Mouse (Mus musculus) CH12.LX (cell line): Measurements from ENCODE around the gene LTO1. TPM values are rescaled to one million over a fixed set of nuclear protein-coding genes. Genes with fewer than 3 reads are reported as not detected.

Experiments used
- DNase-seq: peaks from one replicate; pipeline ENCODE4 v3.0.0-alpha.2; 2013; ENCODE audit errors: extremely low read depth
- H3K27ac ChIP-seq: 2 replicates; pipeline ENCODE4 v1.5.1; 2012; ENCODE audit warnings: low read depth, mild to moderate bottlenecking, control low read depth, moderate library complexity; ENCODE audit not compliant: insufficient read depth
- H3K27me3 ChIP-seq: replicated peaks from 2 replicates; pipeline ENCODE3; 2012; ENCODE audit warnings: inconsistent platforms
- H3K36me3 ChIP-seq, 2 experiments: replicated peaks in 1 of 2; 2 replicates each; pipeline versions ENCODE3 to v1.6.1; 2012; ENCODE audit warnings: inconsistent platforms in 1 of 2, low read length in 1 of 2, mild to moderate bottlenecking in 1 of 2, mixed read lengths in 1 of 2, moderate library complexity in 1 of 2; ENCODE audit not compliant: control insufficient read depth in 1 of 2, insufficient read depth in 1 of 2
- H3K4me1 ChIP-seq, 2 experiments: 2 replicates each; pipeline ENCODE4 v1.6.1; 2012; ENCODE audit warnings: inconsistent platforms in 1 of 2, moderate library complexity in 1 of 2; ENCODE audit not compliant: insufficient read depth in 2 of 2, control insufficient read depth in 1 of 2
- H3K4me2 ChIP-seq: 2 replicates; pipeline ENCODE4 v1.6.1; 2012; ENCODE audit warnings: low read depth, mild to moderate bottlenecking, control low read depth; ENCODE audit not compliant: poor library complexity, insufficient read depth, severe bottlenecking
- H3K4me3 ChIP-seq, 3 experiments: fragments of 150-350 bp in 1 of 3; sonication (generic) in 1 of 3; replicated peaks in 1 of 3; 2 replicates each; pipeline versions ENCODE3 to v1.5.1; 2011 to 2012; ENCODE audit warnings: low read depth in 2 of 3, low read length in 2 of 3, mild to moderate bottlenecking in 2 of 3, moderate library complexity in 2 of 3, control low read depth in 1 of 3, improper control_type of control experiment in 1 of 3, inconsistent platforms in 1 of 3, mixed read lengths in 1 of 3; ENCODE audit not compliant: poor library complexity in 1 of 3
- H3K79me2 ChIP-seq: replicated peaks from 2 replicates; pipeline ENCODE4 v1.6.1; 2012; ENCODE audit warnings: mild to moderate bottlenecking, moderate library complexity; ENCODE audit not compliant: control insufficient read depth, poor library complexity, insufficient read depth, severe bottlenecking; ENCODE audit errors: extremely low read depth
- H3K9ac ChIP-seq: 2 replicates; pipeline ENCODE4 v1.6.1; 2012; ENCODE audit warnings: low read depth, mild to moderate bottlenecking, control low read depth, moderate library complexity; ENCODE audit not compliant: insufficient read depth
- H3K9me3 ChIP-seq: replicated peaks from 2 replicates; pipeline ENCODE3; 2012; ENCODE audit warnings: low read length, inconsistent platforms, mixed read lengths
- BHLHE40 ChIP-seq: IDR thresholded peaks from 2 replicates; pipeline ENCODE4 v1.6.1; 2011; ENCODE audit warnings: mild to moderate bottlenecking, low read depth, low read length, improper control_type of control experiment
- CHD1 ChIP-seq: IDR thresholded peaks from 2 replicates; pipeline ENCODE4 v1.6.1; 2012; ENCODE audit warnings: low read depth, low read length, improper control_type of control experiment, inconsistent platforms
- CTCF ChIP-seq, 2 experiments: IDR thresholded peaks in 1 of 2; conservative IDR thresholded peaks in 1 of 2; 2 replicates each; pipeline ENCODE4 v1.5.1; 2011 to 2012; ENCODE audit warnings: low read depth in 2 of 2, low read length in 2 of 2, improper control_type of control experiment in 1 of 2, inconsistent platforms in 1 of 2, mild to moderate bottlenecking in 1 of 2, moderate library complexity in 1 of 2
- EP300 ChIP-seq: IDR thresholded peaks from 2 replicates; pipeline ENCODE4 v1.6.1; 2011; ENCODE audit warnings: low read length, improper control_type of control experiment
- GABPA ChIP-seq: IDR thresholded peaks from 2 replicates; pipeline ENCODE4 v1.6.1; 2012; ENCODE audit warnings: low read depth, low read length, improper control_type of control experiment, inconsistent platforms; ENCODE audit not compliant: insufficient replicate concordance
- HCFC1 ChIP-seq: IDR thresholded peaks from 2 replicates; pipeline ENCODE4 v1.6.1; 2012; ENCODE audit warnings: low read depth, mild to moderate bottlenecking, inconsistent platforms, low read length, improper control_type of control experiment
- IRF4 ChIP-seq: IDR thresholded peaks from 2 replicates; pipeline ENCODE4 v1.6.1; 2014; ENCODE audit warnings: low read depth, mild to moderate bottlenecking, inconsistent platforms, low read length, improper control_type of control experiment
- JUND ChIP-seq: conservative IDR thresholded peaks from 2 replicates; pipeline ENCODE4 v1.6.1; 2011; ENCODE audit warnings: low read depth, low read length, improper control_type of control experiment
- MYC ChIP-seq: IDR thresholded peaks from 2 replicates; pipeline ENCODE4 v1.6.1; 2011; ENCODE audit warnings: low read depth, mild to moderate bottlenecking, improper control_type of control experiment, low read length
- NRF1 ChIP-seq: IDR thresholded peaks from 2 replicates; pipeline ENCODE4 v1.6.1; 2014; ENCODE audit warnings: low read depth, mild to moderate bottlenecking, inconsistent platforms, low read length, improper control_type of control experiment, moderate library complexity
- PAX5 ChIP-seq: IDR thresholded peaks from 2 replicates; pipeline ENCODE4 v1.6.1; 2012; ENCODE audit warnings: low read length, inconsistent platforms, mixed read lengths
- POLR2A ChIP-seq: IDR thresholded peaks from 2 replicates; pipeline ENCODE4 v1.6.1; 2011; ENCODE audit warnings: low read depth, mild to moderate bottlenecking, improper control_type of control experiment, low read length
- RAD21 ChIP-seq: IDR thresholded peaks from 2 replicates; pipeline ENCODE4 v1.6.1; 2011; ENCODE audit warnings: low read depth, mild to moderate bottlenecking, low read length, improper control_type of control experiment, moderate library complexity
- SIN3A ChIP-seq: IDR thresholded peaks from 2 replicates; pipeline ENCODE4 v1.6.1; 2012; ENCODE audit warnings: low read length, improper control_type of control experiment, inconsistent platforms
- SMC3 ChIP-seq: IDR thresholded peaks from 2 replicates; pipeline ENCODE4 v1.6.1; 2011; ENCODE audit warnings: low read depth, low read length, improper control_type of control experiment
- TBP ChIP-seq: conservative IDR thresholded peaks from 2 replicates; pipeline ENCODE4 v1.6.1; 2011; ENCODE audit warnings: low read depth, low read length, improper control_type of control experiment
- UBTF ChIP-seq: IDR thresholded peaks from 2 replicates; pipeline ENCODE4 v1.6.1; 2012; ENCODE audit warnings: low read depth, mild to moderate bottlenecking, inconsistent platforms, low read length, improper control_type of control experiment, moderate library complexity
- USF1 ChIP-seq: IDR thresholded peaks from 2 replicates; pipeline ENCODE4 v1.6.1; 2014; ENCODE audit warnings: low read depth, mild to moderate bottlenecking, inconsistent platforms, low read length, improper control_type of control experiment
- USF2 ChIP-seq: conservative IDR thresholded peaks from 2 replicates; pipeline ENCODE4 v1.6.1; 2011; ENCODE audit warnings: low read depth, low read length, improper control_type of control experiment
- ZKSCAN1 ChIP-seq: IDR thresholded peaks from 2 replicates; pipeline ENCODE4 v1.6.1; 2012; ENCODE audit warnings: low read depth, inconsistent platforms, low read length, improper control_type of control experiment, borderline replicate concordance
- dilution Hi-C: fragments of 300-500 bp; cut with MboI; formaldehyde crosslinking; loops from 2 replicates; pipeline ENCODE4 v1.14.3; 2020; ENCODE audit warnings: low sequenced_read_pairs; ENCODE audit not compliant: extremely low pct_unique_long_range_greater_than_20kb, extremely low pct_ligation_motif_present
- in situ Hi-C: fragments of 300-500 bp; cut with MboI; formaldehyde crosslinking; loops from 3 replicates; pipeline ENCODE4 v1.14.3; 2019; ENCODE audit warnings: low sequenced_read_pairs, low pct_ligation_motif_present, low pct_unique_long_range_greater_than_20kb, mixed read lengths
- polyA plus RNA-seq: library from polyadenylated mRNA; unstranded; fragments of >175 nt; gene quantifications from 2 replicates; pipeline ENCODE4 v1.2.1, GENCODE M21; 2012; ENCODE audit warnings: low read depth; ENCODE audit not compliant: insufficient read length
- total RNA-seq, 2 experiments: library from RNA; depleted of rRNA; stranded (reverse); fragments of 300-350 nt in 1 of 2; fragments of >200 nt in 1 of 2; gene quantifications; 2 replicates each; pipeline ENCODE4 v1.2.3; 2012 to 2014

LTO1 gene
- total and polyA plus RNA-seq, 3 experiments, result 4.0 to 10.7 (median 8.5) TPM

DNA sequence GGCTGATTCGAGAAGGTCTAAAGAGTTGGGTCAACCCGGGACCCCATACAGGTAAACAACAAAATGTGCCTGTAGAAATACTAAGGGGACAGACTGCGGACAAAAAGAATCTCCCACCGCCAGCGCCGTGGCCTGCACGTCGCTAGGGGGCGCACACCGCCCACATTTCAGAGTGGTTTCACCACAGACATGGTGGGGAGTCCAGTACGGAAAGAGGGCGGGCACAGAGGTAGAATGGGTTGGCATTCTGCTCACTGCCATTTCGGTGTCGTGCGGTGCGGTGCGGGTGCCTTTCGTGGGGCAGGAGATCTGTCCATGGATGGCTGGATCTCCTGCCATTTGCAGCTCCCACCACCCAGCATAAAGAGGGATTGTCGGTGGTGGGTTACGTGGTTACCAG, 22.6 kb downstream of the LTO1 start (continued):
- TF ChIP-seq HCFC1 (no peak), USF2 (no peak), SMC3 (peak; percentile 91), POLR2A (no peak), UBTF (no peak), NRF1 (no peak), JUND (no peak)

DNA sequence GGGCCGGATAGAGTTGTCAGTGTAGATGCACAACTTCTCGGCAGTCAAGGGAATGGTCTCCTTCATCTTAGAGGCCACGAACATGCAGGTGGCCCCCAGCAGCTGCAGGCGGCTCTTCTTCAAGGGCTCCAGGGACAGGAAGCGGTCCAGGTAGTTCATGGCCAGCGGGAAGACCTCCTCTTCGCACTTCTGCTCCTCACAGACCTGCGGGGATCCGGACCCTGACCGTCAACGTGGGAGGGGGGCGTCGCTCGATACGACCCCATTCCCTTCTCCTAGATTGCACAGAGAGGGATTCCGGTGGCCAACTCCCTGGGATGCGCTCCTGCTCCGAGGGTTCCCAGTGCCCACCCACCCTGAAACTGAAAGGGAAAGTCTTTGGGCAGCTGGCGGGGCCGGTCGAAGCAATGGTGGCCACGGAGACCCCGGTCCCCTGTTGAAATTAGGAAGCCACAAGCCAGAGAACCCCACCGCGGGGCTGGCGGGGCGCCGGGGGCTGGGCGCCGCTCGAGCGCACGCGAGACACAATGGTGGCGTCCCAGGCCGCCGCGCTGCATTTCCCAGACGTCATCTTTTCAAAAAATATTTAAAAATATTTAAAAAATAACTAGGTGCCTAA, 23.1 kb downstream of the LTO1 start:
- in situ Hi-C loops, result loop anchor here (5.0 kb wide), 2 partner anchors 179 to 304 kb away; no protein-coding TSS in a partner anchor
- Histone ChIP-seq H3K9me3 (peaks cover 10% of the 10 kb centered on the region), H3K27me3 (peaks cover 72% of the 10 kb centered on the region), H3K4me2 (peak overlapping the region; percentile 31), H3K27ac (no peak overlapping the region), H3K9ac (no peak overlapping the region), H3K4me3 (peak overlapping the region in 2 of 3 experiments; percentile 28 to 46), H3K4me1 (peaks cover 0 to 24% of the 10 kb centered on the region in 2 experiments; a peak in 3 of 4 replicates), H3K79me2 (no peaks in the 10 kb centered on the region), H3K36me3 (no peaks in the 10 kb centered on the region)
- no peak for DNase-seq
- dilution Hi-C loops, result no loop called here
- TF ChIP-seq HCFC1 (no peak), PAX5 (no peak), ZKSCAN1 (no peak), TBP (no peak), POLR2A (no peak), GABPA (no peak), BHLHE40 (no peak), IRF4 (no peak), RAD21 (no peak), MYC (no peak), SIN3A (no peak), SMC3 (no peak), CTCF (conservative IDR thresholded peaks at IDR 0.05 in 1 of 2, IDR thresholded peaks at IDR 0.05 in 1 of 2; ENCODE audit: low read depth in 2 of 2, low read length in 2 of 2) (no peak), EP300 (no peak), USF1 (no peak), JUND (no peak), CHD1 (no peak)
